Mouse (Mus musculus): Measurements from ENCODE around the gene Gorasp1.

- no peak for TF ChIP-seq CTCF (IDR thresholded peaks at IDR 0.05; ENCODE audit: extremely low read depth, insufficient read depth, insufficient read length, insufficient replicate concordance)
- TF ChIP-seq POLR2A (IDR thresholded peaks at IDR 0.05; ENCODE audit: low read depth, low read length) = no peak
These were observed 12.2 kb downstream of the Gorasp1 start for GRCm38 (mm10) chr9:119925120-119925657.
